Mouse (Mus musculus): ENCODE measurements around the gene Emc4. TPM values are rescaled to one million over a fixed set of nuclear protein-coding genes. Genes with fewer than 3 reads are reported as not detected.

Gene Emc4
- total RNA-seq, 1 experiment from 2014 or later = 92.2 TPM

DNA sequence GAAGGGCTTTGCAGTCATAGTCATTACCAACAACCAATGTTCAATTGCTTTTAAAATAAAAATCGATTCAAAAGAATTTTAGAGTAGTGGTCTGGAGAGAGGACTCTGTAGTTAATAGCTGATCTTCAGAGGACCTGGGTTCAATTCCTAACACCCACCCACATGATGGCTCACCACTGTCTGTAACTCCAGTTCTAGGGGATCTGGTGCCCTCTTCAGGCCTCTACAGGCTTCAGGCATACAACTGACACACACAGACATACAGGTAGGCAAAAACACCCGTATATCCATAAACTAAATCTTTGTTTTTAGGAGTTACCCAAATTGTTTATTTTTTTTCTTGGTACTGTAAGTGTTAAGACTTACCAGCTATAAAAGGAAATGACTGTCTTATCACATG, 28.1 kb downstream of the Emc4 start:
- no peak for DNase-seq

DNA sequence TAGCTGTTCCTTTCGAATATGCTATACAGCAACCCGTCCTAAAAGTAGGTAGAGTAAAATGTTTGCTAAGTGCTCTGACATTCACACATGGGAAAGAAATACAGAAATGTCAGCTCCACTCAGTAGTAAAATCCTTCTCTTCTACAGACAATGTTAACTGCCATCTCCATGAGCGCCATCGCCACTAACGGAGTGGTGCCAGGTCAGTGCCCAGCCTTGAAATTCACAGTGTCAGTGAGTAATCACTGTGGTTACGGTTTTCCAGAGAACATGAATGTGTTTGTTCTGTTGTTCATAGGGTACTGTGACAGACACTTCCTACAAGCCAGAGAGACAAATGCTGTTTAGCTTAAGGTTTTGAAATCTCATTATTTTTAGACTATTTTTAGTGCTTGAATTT, 30.6 kb downstream of the Emc4 start:
- peak; percentile 30 for DNase-seq

DNA sequence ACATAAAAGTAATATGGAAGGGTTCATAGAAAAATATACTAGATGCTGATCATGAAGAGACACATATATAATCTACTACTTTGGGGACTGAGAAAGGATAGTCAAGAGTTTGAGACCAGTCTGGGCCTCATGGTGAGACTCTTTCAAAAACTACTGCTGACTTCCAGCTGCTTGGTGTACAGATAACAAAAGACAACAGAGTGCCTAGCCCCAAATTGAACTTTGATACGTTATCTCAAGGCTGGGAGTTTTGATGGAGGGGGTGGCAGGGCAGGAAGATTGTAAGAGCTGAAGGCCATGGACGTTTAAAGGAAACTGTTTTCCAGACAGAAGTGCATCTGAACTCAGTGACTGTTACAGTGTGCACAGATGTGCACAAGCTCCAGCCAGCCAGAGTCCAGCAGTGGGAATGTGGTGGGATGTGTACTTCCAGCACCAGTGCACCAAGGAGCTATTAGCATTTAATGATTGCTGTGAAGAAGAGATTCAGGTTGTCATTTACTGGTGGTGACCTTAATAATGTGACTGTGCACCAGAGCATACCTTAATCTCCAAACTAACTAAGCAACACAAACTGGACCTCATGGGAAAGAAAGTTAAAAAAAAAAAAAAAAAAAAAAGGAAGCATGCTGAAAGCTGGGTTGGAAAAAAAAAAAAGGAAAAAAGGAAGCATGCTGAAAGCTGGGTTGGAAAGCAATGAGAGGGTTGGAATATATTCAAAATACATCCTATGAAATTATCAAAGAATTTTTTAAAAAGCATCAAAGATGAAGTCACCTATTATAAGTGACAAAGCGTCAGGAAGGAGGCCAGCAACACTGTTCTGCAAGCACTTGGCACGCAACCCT, 35.6 kb downstream of the Emc4 start:
- no peak for DNase-seq

DNA sequence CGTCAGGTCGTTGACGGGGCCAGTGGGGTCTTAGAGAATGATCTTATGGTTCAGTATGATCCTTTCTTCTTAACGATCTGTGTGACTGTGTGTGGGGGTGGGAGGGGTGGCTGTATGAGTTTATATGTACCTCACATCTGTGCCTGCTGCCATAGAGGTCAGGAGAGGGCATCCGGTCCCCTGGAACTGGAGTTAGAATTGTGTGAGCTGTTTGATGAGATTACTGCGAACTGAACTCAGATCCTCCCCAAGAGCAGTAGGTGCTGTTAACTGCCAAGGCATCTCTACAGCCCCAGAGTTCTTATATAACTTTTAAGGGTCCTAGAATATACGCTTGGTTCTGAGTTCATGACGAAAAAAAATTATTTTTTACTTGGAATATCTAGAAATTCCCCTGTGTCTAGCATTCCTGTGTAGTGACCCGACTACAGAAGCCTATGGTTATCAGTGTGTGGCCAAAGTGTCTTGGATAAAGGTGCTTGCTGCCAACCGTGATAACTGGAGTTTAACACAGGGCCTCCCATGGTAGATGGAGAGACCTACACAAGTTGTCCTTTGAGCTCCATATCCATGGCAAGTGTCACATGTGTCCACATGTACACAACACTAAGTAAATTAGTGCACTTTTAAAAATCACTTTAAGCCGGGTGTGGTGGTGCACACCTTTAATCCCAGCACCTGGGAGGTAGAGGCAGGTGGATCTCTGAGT, 39.6 kb downstream of the Emc4 start:
- no peak for DNase-seq

- DNase-seq = peak; percentile 39
These were observed 48.9 kb downstream of the Emc4 start for GRCm38 (mm10) chr2:112318905-112319304.

DNA sequence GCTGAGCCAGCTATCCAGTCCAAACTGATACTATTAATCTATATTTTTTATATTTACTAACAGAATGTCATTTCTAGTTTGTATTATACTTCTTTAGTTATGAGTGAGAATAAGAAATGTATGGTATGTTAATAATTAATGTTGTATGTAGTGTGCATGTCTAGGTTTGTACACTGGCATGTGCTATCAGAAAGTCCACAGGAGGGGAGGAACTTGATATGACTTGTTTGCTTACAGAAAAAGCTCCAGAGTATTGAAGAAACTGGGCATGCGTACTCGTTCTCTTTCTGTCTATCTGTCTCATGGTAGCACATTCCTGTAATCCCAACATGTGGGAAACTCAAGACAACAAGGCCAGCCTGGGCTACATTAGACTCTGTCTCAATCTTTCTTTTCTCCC, 49.6 kb downstream of the Emc4 start:
- DNase-seq = no peak

DNA sequence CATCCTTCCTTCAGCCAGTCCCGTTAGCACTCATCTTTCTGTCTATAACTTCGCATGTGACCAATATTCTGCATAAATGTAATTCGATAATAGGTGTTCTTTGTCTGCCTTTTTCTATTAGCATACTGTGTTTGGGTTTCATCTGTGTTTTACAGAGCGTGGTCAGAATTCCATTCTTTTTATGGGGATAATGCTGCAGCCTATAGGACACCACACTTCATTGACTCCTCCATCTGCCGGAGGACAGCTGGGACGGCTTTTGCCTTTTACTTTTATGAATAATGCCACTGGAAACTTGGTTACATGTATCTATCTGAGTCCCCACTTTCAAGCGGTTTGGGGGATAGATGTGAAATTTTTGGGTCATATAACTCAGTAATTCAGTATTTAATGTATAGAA, 52.2 kb downstream of the Emc4 start:
- DNase-seq = no peak

Other genes starting within 250 kb of the Emc4 start
- gene Olfr1316, start 233.1 kb downstream of the Emc4 start, total RNA-seq (2021) = not detected in 2 replicates
- not detected in 2 replicates for gene Olfr1317, start 227.7 kb downstream of the Emc4 start, total RNA-seq (2021)
- gene Olfr1318, start 213.8 kb downstream of the Emc4 start, total RNA-seq (2021) = not detected in 2 replicates
- 6.0 and 10.4 TPM in 2 replicates for gene Lpcat4, start 128.6 kb downstream of the Emc4 start, total RNA-seq (2021)
- gene Nutm1, start 108.7 kb downstream of the Emc4 start, total RNA-seq (2021) = not detected in 2 replicates
- gene Nop10, start 106.1 kb downstream of the Emc4 start, total RNA-seq (2021) = 134 and 135 TPM in 2 replicates
- gene Slc12a6, start 102.2 kb downstream of the Emc4 start, total RNA-seq (2021) = 43.4 and 52.9 TPM in 2 replicates
- not detected in 2 replicates for gene Gm21985, start 101.7 kb downstream of the Emc4 start, total RNA-seq (2021)
- 10.8 and 12.0 TPM in 2 replicates for gene Katnbl1, start 11.2 kb upstream of the Emc4 start, total RNA-seq (2021)
- gene Emc7, start 87.0 kb upstream of the Emc4 start, total RNA-seq (2021) = 28.3 and 30.8 TPM in 2 replicates
- gene Chrm5, start 112.7 kb upstream of the Emc4 start, total RNA-seq (2021) = not detected in 2 replicates
- gene Aven, start 124.9 kb upstream of the Emc4 start, total RNA-seq (2021) = 19.2 and 21.4 TPM in 2 replicates

All from adrenal gland, postnatal 25 days (tissue).